Mouse (Mus musculus): Measurements from ENCODE around the gene Nod2. TPM values are rescaled to one million over a fixed set of nuclear protein-coding genes. Genes with fewer than 3 reads are reported as not detected.

The Nod2 gene
- polyA plus RNA-seq, 1 experiment, result not detected

- Histone ChIP-seq H3K4me3 (ENCODE audit: insufficient read depth, low read length) (no peak overlapping the region), H3K27ac (ENCODE audit: insufficient read depth, low read length) (no peak overlapping the region), H3K4me1 (ENCODE audit: control insufficient read depth, insufficient read depth, low read length) (no peaks in the 10 kb centered on the region)
- TF ChIP-seq POLR2A (IDR thresholded peaks at IDR 0.05; ENCODE audit: low read depth, low read length) (no peak), CTCF (IDR thresholded peaks at IDR 0.05; ENCODE audit: borderline replicate concordance, insufficient read depth, low read length) (no peak)
Observed at GRCm38 (mm10) chr8:88671575-88671974, 24.5 kb downstream of the Nod2 start.

- Histone ChIP-seq H3K27ac (ENCODE audit: insufficient read depth, low read length) (no peak overlapping the region), H3K4me1 (ENCODE audit: control insufficient read depth, insufficient read depth, low read length) (no peaks in the 10 kb centered on the region), H3K4me3 (ENCODE audit: insufficient read depth, low read length) (no peak overlapping the region)
- TF ChIP-seq POLR2A (IDR thresholded peaks at IDR 0.05; ENCODE audit: low read depth, low read length) (no peak), CTCF (IDR thresholded peaks at IDR 0.05; ENCODE audit: borderline replicate concordance, insufficient read depth, low read length) (no peak)
Observed at GRCm38 (mm10) chr8:88673859-88674258, 26.7 kb downstream of the Nod2 start.

- TF ChIP-seq POLR2A (IDR thresholded peaks at IDR 0.05; ENCODE audit: low read depth, low read length) (no peak), CTCF (IDR thresholded peaks at IDR 0.05; ENCODE audit: borderline replicate concordance, insufficient read depth, low read length) (no peak)
- H3K4me3 ChIP-seq (ENCODE audit: insufficient read depth, low read length), result no peak overlapping the region
Observed at GRCm38 (mm10) chr8:88675372-88676165, 28.5 kb downstream of the Nod2 start.

DNA sequence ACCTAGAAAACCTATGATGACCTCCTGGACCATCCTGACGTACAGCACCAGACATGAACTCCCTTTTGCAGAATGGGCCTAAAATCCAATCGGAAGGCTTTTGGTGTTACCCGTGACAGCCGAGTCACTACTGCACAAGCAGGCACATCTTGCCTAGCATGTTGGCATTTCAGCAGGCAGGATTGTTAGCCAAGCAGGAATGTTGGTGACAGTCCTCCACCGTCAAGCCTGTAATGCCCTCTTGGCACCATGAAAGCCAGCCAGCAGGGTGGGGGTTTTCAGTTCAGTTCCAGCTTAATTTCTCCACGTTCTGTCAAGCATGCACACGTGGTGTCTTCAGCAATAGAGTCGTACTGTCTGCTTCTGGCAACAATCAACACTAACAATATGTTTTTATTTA, 30.0 kb downstream of the Nod2 start:
- Histone ChIP-seq H3K27ac (ENCODE audit: insufficient read depth, low read length) (no peak overlapping the region), H3K4me1 (ENCODE audit: control insufficient read depth, insufficient read depth, low read length) (no peaks in the 10 kb centered on the region), H3K4me3 (ENCODE audit: insufficient read depth, low read length) (no peak overlapping the region)
- no peak for TF ChIP-seq POLR2A (IDR thresholded peaks at IDR 0.05; ENCODE audit: low read depth, low read length)
- TF ChIP-seq CTCF (IDR thresholded peaks at IDR 0.05; ENCODE audit: borderline replicate concordance, insufficient read depth, low read length), result no peak

More at GRCm38 (mm10) chr8:88675372-88676165, 28.5 kb downstream of the Nod2 start:
- Histone ChIP-seq H3K27ac (ENCODE audit: insufficient read depth, low read length) (no peak overlapping the region), H3K4me1 (ENCODE audit: control insufficient read depth, insufficient read depth, low read length) (no peaks in the 10 kb centered on the region)

DNA sequence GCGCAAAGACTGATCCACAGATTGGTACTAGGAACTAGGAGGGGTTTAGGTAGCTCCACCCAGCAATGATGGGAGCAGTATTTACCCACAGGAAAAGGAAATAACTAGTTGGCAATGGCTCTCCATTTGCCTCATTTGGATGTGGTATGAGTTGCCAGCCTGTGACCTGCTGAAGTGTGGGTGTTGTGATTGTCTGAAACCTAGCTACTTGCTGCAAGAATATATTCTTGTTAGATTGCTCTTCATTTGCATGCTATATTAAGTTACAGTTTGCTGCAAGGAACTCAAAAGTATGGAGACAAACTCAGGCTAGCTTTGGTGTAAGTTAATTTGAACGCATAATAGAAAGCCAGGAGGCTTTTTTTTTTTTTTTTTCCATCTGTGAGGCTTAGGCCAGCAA, 33.5 kb downstream of the Nod2 start:
- H3K27ac ChIP-seq (ENCODE audit: insufficient read depth, low read length), result no peak overlapping the region
- TF ChIP-seq POLR2A (IDR thresholded peaks at IDR 0.05; ENCODE audit: low read depth, low read length), result no peak
- TF ChIP-seq CTCF (IDR thresholded peaks at IDR 0.05; ENCODE audit: borderline replicate concordance, insufficient read depth, low read length), result no peak
- H3K4me1 ChIP-seq (ENCODE audit: control insufficient read depth, insufficient read depth, low read length), result no peaks in the 10 kb centered on the region
- H3K4me3 ChIP-seq (ENCODE audit: insufficient read depth, low read length), result no peak overlapping the region

DNA sequence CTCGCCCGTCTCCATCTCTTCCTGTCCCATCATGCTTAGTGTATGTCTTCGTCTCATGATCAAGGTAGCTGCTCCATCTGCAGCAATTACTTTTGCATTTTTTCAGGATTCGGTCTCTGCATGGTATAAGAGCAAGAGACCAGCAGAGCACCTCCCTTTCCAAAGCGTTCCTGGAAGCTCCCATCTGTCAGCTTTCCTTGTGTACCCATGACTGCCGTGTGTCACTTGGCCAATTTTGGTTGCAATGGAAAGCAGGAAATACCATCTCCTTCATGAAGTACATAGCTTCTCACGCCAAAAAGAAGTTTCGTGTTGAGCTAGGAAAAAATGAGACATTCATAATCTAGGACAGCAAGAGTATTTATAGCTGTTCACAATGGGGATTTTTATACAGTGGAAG, 33.9 kb downstream of the Nod2 start:
- Histone ChIP-seq H3K27ac (ENCODE audit: insufficient read depth, low read length) (no peak overlapping the region), H3K4me1 (ENCODE audit: control insufficient read depth, insufficient read depth, low read length) (no peaks in the 10 kb centered on the region), H3K4me3 (ENCODE audit: insufficient read depth, low read length) (no peak overlapping the region)
- no peak for TF ChIP-seq POLR2A (IDR thresholded peaks at IDR 0.05; ENCODE audit: low read depth, low read length)

GRCm38 (mm10) chr8:88683656-88684289, 36.7 kb downstream of the Nod2 start:
- no peak for TF ChIP-seq POLR2A (IDR thresholded peaks at IDR 0.05; ENCODE audit: low read depth, low read length)
- no peak for TF ChIP-seq CTCF (IDR thresholded peaks at IDR 0.05; ENCODE audit: borderline replicate concordance, insufficient read depth, low read length)
- Histone ChIP-seq H3K4me3 (ENCODE audit: insufficient read depth, low read length) (no peak overlapping the region), H3K27ac (ENCODE audit: insufficient read depth, low read length) (no peak overlapping the region), H3K4me1 (ENCODE audit: control insufficient read depth, insufficient read depth, low read length) (no peaks in the 10 kb centered on the region)

DNA sequence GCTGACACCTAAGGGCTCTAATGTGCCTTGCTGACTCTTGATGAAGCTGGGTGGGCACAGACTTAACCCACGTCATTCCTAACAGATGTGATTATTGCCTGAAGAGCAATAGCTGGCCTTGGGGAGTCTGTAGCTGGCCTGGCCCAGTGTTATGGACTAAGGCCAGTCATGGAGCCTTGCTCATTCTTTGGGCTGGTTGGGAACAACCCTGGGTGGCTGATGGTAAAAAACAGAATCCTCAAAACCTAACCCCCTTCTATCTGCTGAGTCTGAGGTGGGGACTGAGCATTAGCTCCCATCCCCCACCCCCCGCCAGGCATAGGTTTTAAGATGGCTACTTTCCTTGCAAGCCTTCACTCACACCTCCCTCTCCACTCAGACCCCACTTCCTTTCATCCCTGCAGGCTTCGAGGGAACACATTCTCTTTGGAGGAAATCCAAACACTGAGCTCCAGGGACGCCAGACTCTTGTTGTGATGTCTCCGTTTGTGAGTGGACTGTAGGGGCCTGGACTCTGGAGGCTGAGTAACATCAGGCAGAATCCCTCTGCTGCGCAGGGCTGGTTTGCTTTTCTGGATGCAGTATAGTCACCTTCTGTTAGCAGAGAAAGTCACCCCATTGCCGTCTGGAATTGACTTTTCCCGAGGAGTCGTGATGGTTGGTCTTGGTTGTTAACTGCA, 39.3 kb downstream of the Nod2 start:
- peaks cover 6% of the 10 kb centered on the region for H3K4me1 ChIP-seq (ENCODE audit: control insufficient read depth, insufficient read depth, low read length)
- no peak overlapping the region for H3K27ac ChIP-seq (ENCODE audit: insufficient read depth, low read length)
- H3K4me3 ChIP-seq (ENCODE audit: insufficient read depth, low read length), result no peak overlapping the region
- TF ChIP-seq POLR2A (IDR thresholded peaks at IDR 0.05; ENCODE audit: low read depth, low read length) (no peak), CTCF (IDR thresholded peaks at IDR 0.05; ENCODE audit: borderline replicate concordance, insufficient read depth, low read length) (no peak)

- Histone ChIP-seq H3K27ac (ENCODE audit: insufficient read depth, low read length) (no peak overlapping the region), H3K4me3 (ENCODE audit: insufficient read depth, low read length) (no peak overlapping the region), H3K4me1 (ENCODE audit: control insufficient read depth, insufficient read depth, low read length) (peaks cover 8% of the 10 kb centered on the region)
- no peak for TF ChIP-seq POLR2A (IDR thresholded peaks at IDR 0.05; ENCODE audit: low read depth, low read length)
Observed at GRCm38 (mm10) chr8:88686906-88687235, 39.8 kb downstream of the Nod2 start.

DNA sequence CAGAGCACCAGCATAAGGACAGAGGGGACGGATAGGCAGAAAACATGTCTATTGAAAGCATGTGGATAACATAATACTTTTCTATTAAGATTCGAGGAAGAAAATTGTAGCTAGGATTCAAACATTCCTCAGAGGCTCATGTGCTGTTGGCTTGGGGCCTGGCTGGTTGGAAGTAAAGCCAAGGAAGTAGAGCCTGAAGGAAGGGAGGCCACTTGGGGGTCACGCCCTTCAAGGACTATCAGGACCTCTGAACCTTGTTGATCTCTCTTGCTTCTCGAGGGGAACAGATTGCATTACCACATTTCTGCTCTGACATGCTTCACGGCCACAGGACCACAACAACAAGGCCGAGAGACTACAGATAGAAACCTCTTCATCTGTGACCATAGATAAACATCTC, 42.0 kb downstream of the Nod2 start:
- Histone ChIP-seq H3K4me3 (ENCODE audit: insufficient read depth, low read length) (no peak overlapping the region), H3K4me1 (ENCODE audit: control insufficient read depth, insufficient read depth, low read length) (peaks cover 11% of the 10 kb centered on the region), H3K27ac (ENCODE audit: insufficient read depth, low read length) (no peak overlapping the region)
- TF ChIP-seq CTCF (IDR thresholded peaks at IDR 0.05; ENCODE audit: borderline replicate concordance, insufficient read depth, low read length) (no peak), POLR2A (IDR thresholded peaks at IDR 0.05; ENCODE audit: low read depth, low read length) (no peak)
